Mouse (Mus musculus): ENCODE measurements at regions not wholly inside any gene's neighbourhood (a gene's known extent, or its start where the extent isn't known, plus 50 kb on each side); places are given as distances from the start of the nearest gene placed in this dataset.

- no peak for DNase-seq (ENCODE audit: low spot score)
- H3K4me3 ChIP-seq (ENCODE audit: low read depth, low read length) = no peak overlapping the region
- TF ChIP-seq GATA1 (IDR thresholded peaks at IDR 0.05; ENCODE audit: borderline replicate concordance, low read length) (no peak), GATA2 (IDR thresholded peaks at IDR 0.05; ENCODE audit: borderline replicate concordance, low read depth, low read length) (no peak)
- no peak for ATAC-seq (ENCODE audit: extremely low read depth, insufficient number of reproducible peaks, low FRiP score, poor library complexity, severe bottlenecking)
- peaks cover 57% of the 10 kb centered on the region for H3K9me3 ChIP-seq (replicated peaks)
- H3K36me3 ChIP-seq (replicated peaks) = no peaks in the 10 kb centered on the region
- no peaks in the 10 kb centered on the region for H3K4me1 ChIP-seq (ENCODE audit: insufficient read depth, low read depth, low read length)
- H3K27me3 ChIP-seq (ENCODE audit: insufficient read depth, low read length) = no peaks in the 10 kb centered on the region
These were observed 203.4 kb downstream of the Sox11 start for GRCm38 (mm10) chr12:27138663-27139633.

GRCm38 (mm10) chr12:27135997-27136559 is 206.3 kb downstream of the Sox11 start:
- no peaks in the 10 kb centered on the region for H3K27me3 ChIP-seq (ENCODE audit: insufficient read depth, low read length)
- no peaks in the 10 kb centered on the region for H3K36me3 ChIP-seq (replicated peaks)
- H3K4me1 ChIP-seq (ENCODE audit: insufficient read depth, low read depth, low read length) = no peaks in the 10 kb centered on the region
- DNase-seq (ENCODE audit: low spot score) (no peak), ATAC-seq (ENCODE audit: extremely low read depth, insufficient number of reproducible peaks, low FRiP score, poor library complexity, severe bottlenecking) (no peak)
- TF ChIP-seq GATA1 (IDR thresholded peaks at IDR 0.05; ENCODE audit: borderline replicate concordance, low read length) = no peak
- TF ChIP-seq GATA2 (IDR thresholded peaks at IDR 0.05; ENCODE audit: borderline replicate concordance, low read depth, low read length) = no peak
- no peak for TF ChIP-seq CTCF (IDR thresholded peaks at IDR 0.05; ENCODE audit: low read depth, low read length)
- TF ChIP-seq TAL1 (conservative IDR thresholded peaks at IDR 0.05; ENCODE audit: low read depth, low read length) = no peak
- no peak for TF ChIP-seq POLR2AphosphoS5 (IDR thresholded peaks at IDR 0.05; ENCODE audit: insufficient replicate concordance, low read depth, low read length)
- no peak overlapping the region for H3K4me3 ChIP-seq (ENCODE audit: low read depth, low read length)
- H3K9me3 ChIP-seq (replicated peaks) = peaks cover 52% of the 10 kb centered on the region

GRCm38 (mm10) chr12:27130544-27130943 is 211.8 kb downstream of the Sox11 start:
- DNase-seq (ENCODE audit: low spot score) = no peak
- Histone ChIP-seq H3K9me3 (replicated peaks) (peaks cover 24% of the 10 kb centered on the region), H3K27me3 (ENCODE audit: insufficient read depth, low read length) (no peaks in the 10 kb centered on the region), H3K4me3 (ENCODE audit: low read depth, low read length) (no peak overlapping the region), H3K36me3 (replicated peaks) (no peaks in the 10 kb centered on the region), H3K4me1 (ENCODE audit: insufficient read depth, low read depth, low read length) (no peaks in the 10 kb centered on the region)
- TF ChIP-seq TAL1 (conservative IDR thresholded peaks at IDR 0.05; ENCODE audit: low read depth, low read length) (no peak), GATA2 (IDR thresholded peaks at IDR 0.05; ENCODE audit: borderline replicate concordance, low read depth, low read length) (no peak), GATA1 (IDR thresholded peaks at IDR 0.05; ENCODE audit: borderline replicate concordance, low read length) (no peak), POLR2AphosphoS5 (IDR thresholded peaks at IDR 0.05; ENCODE audit: insufficient replicate concordance, low read depth, low read length) (no peak), CTCF (IDR thresholded peaks at IDR 0.05; ENCODE audit: low read depth, low read length) (no peak)
- no peak for ATAC-seq (ENCODE audit: extremely low read depth, insufficient number of reproducible peaks, low FRiP score, poor library complexity, severe bottlenecking)

GRCm38 (mm10) chr12:27127054-27127605 is 215.2 kb downstream of the Sox11 start:
- TF ChIP-seq GATA1 (IDR thresholded peaks at IDR 0.05; ENCODE audit: borderline replicate concordance, low read length) (no peak), CTCF (IDR thresholded peaks at IDR 0.05; ENCODE audit: low read depth, low read length) (no peak), POLR2AphosphoS5 (IDR thresholded peaks at IDR 0.05; ENCODE audit: insufficient replicate concordance, low read depth, low read length) (no peak), TAL1 (conservative IDR thresholded peaks at IDR 0.05; ENCODE audit: low read depth, low read length) (no peak)
- ATAC-seq (ENCODE audit: extremely low read depth, insufficient number of reproducible peaks, low FRiP score, poor library complexity, severe bottlenecking) = no peak
- H3K9me3 ChIP-seq (replicated peaks) = peaks cover 16% of the 10 kb centered on the region
- no peak for DNase-seq (ENCODE audit: low spot score)
- no peak overlapping the region for H3K4me3 ChIP-seq (ENCODE audit: low read depth, low read length)
- H3K36me3 ChIP-seq (replicated peaks) = no peaks in the 10 kb centered on the region
- no peaks in the 10 kb centered on the region for H3K4me1 ChIP-seq (ENCODE audit: insufficient read depth, low read depth, low read length)
- H3K27me3 ChIP-seq (ENCODE audit: insufficient read depth, low read length) = no peaks in the 10 kb centered on the region

GRCm38 (mm10) chr12:27118581-27118980 is 223.8 kb downstream of the Sox11 start:
- TF ChIP-seq CTCF (IDR thresholded peaks at IDR 0.05; ENCODE audit: low read depth, low read length) (no peak), TAL1 (conservative IDR thresholded peaks at IDR 0.05; ENCODE audit: low read depth, low read length) (no peak), GATA1 (IDR thresholded peaks at IDR 0.05; ENCODE audit: borderline replicate concordance, low read length) (no peak), POLR2AphosphoS5 (IDR thresholded peaks at IDR 0.05; ENCODE audit: insufficient replicate concordance, low read depth, low read length) (no peak), GATA2 (IDR thresholded peaks at IDR 0.05; ENCODE audit: borderline replicate concordance, low read depth, low read length) (no peak)
- no peaks in the 10 kb centered on the region for H3K27me3 ChIP-seq (ENCODE audit: insufficient read depth, low read length)
- no peak for ATAC-seq (ENCODE audit: extremely low read depth, insufficient number of reproducible peaks, low FRiP score, poor library complexity, severe bottlenecking)
- no peak for DNase-seq (ENCODE audit: low spot score)
- no peaks in the 10 kb centered on the region for H3K4me1 ChIP-seq (ENCODE audit: insufficient read depth, low read depth, low read length)
- H3K4me3 ChIP-seq (ENCODE audit: low read depth, low read length) = no peak overlapping the region
- no peaks in the 10 kb centered on the region for H3K36me3 ChIP-seq (replicated peaks)
- H3K9me3 ChIP-seq (replicated peaks) = peaks cover 41% of the 10 kb centered on the region

DNA sequence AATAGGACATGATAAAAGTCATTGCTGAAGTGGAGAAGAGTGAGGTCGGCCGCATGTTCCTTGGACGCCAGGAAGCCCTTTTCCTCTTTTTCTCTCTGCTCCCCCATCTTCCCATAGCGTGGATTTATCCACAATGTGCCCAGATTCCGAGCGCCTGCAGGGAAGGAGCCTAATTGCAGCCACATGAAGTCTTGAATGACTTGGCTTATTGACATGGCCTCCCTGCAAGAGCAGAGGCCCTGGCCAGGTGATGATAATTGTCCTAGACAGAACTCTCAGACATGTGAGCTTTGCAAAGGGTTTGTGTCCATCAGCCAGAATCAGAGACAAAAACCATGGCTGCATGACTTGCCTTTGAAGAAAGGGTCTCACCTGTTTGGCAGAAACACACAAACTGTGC is 227.0 kb downstream of the Sox11 start:
- TF ChIP-seq TAL1 (conservative IDR thresholded peaks at IDR 0.05; ENCODE audit: low read depth, low read length) (no peak), GATA1 (IDR thresholded peaks at IDR 0.05; ENCODE audit: borderline replicate concordance, low read length) (no peak), POLR2AphosphoS5 (IDR thresholded peaks at IDR 0.05; ENCODE audit: insufficient replicate concordance, low read depth, low read length) (no peak), GATA2 (IDR thresholded peaks at IDR 0.05; ENCODE audit: borderline replicate concordance, low read depth, low read length) (no peak), CTCF (IDR thresholded peaks at IDR 0.05; ENCODE audit: low read depth, low read length) (no peak)
- H3K27me3 ChIP-seq (ENCODE audit: insufficient read depth, low read length) = no peaks in the 10 kb centered on the region
- no peak overlapping the region for H3K4me3 ChIP-seq (ENCODE audit: low read depth, low read length)
- ATAC-seq (ENCODE audit: extremely low read depth, insufficient number of reproducible peaks, low FRiP score, poor library complexity, severe bottlenecking) (no peak), DNase-seq (ENCODE audit: low spot score) (no peak)
- H3K9me3 ChIP-seq (replicated peaks) = peaks cover 28% of the 10 kb centered on the region
- H3K4me1 ChIP-seq (ENCODE audit: insufficient read depth, low read depth, low read length) = no peaks in the 10 kb centered on the region
- no peaks in the 10 kb centered on the region for H3K36me3 ChIP-seq (replicated peaks)
